Mouse (Mus musculus): Measurements from ENCODE around the gene Igf1r. TPM values are rescaled to one million over a fixed set of nuclear protein-coding genes. Genes with fewer than 3 reads are reported as not detected.

Igf1r gene
- total RNA-seq, 4 experiments from 2014 or later: 7.5 to 9.4 (median 8.0) TPM

GRCm38 (mm10) chr7:68154588-68154987, 202.0 kb downstream of the Igf1r start:
- no peak for DNase-seq (ENCODE audit: low spot score in 2 of 2)

GRCm38 (mm10) chr7:68160094-68160791, 207.6 kb downstream of the Igf1r start:
- DNase-seq (ENCODE audit: low spot score in 2 of 2): no peak

DNA sequence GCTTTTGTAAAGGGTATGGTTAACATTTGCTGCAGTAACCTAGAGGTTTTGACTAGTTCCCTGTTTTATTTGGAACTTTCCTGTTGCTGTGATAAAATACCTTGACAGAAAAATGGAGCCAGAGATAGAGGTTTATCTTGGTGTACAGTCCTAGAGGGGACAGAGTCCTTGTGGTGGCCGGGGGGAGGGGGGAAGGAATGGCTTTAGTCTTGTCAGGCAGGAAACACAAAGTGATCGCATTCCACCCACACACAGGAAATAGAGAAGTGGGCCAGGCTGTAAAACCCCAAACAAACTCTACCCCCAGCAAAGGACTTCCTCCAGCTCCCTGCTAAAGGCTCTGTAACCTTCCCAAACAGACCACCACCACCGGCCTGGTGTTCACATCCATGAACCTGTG, 211.4 kb downstream of the Igf1r start:
- DNase-seq (ENCODE audit: low spot score in 2 of 2): no peak

DNA sequence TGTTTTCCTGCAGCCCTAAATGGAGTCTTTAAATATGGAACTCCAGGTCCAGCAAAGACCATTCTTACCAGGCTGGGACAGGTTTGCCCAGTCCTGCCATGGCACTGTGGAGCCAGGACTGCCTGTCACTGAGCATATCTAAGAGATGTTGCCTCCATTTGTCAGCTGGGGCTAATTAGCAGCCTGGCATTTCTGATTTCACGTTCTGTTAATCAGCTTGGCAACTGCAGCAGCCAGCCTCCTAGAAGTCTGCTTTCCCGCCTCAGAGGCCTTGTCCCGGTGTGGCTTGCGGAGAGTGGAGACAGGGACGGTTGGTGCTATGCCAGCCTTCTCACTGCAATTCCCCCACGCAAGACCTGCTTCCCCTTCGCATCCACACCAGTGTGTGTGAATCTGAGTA, 220.1 kb downstream of the Igf1r start:
- DNase-seq (ENCODE audit: low spot score in 2 of 2): no peak

DNA sequence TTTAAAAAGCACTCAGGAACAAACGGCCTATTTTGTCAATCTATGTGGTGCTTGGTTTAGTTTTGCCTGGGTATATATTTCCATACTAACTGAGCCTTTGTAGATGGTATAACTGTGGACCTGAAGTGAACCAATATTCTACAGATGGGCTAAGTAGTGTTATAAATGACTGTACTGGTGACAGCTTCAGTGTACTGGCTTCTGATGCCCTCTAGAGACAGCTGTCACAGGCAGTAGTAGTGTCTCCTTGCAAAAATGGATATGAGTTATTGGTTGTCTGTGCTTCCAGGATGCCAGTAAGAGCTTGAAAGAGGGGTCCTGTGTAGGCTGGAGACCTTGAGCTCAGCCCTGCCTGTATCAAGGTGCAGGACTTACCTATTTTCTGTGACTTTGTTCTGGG, 227.0 kb downstream of the Igf1r start:
- no peak for DNase-seq (ENCODE audit: low spot score in 2 of 2)

DNA sequence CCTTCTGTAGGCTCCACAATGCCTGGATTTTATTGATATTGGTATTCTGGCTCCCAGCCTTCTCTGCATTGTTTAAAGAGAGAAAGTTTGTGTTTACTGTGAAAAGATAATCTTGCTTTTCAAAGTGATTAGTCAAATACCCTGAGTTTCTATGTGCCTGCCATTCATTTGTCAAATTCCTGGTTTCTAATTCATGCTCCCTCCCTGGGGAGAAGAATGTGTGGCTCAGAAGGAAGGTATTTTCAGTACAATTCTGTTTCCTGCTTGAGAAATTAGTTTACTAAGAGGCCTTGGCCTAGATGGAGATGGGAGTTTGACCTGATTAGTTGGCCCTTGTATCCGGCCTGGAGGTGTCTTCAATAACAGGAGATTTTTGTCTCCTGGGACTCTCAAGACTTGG, 228.5 kb downstream of the Igf1r start:
- DNase-seq (ENCODE audit: low spot score in 2 of 2): no peak

DNA sequence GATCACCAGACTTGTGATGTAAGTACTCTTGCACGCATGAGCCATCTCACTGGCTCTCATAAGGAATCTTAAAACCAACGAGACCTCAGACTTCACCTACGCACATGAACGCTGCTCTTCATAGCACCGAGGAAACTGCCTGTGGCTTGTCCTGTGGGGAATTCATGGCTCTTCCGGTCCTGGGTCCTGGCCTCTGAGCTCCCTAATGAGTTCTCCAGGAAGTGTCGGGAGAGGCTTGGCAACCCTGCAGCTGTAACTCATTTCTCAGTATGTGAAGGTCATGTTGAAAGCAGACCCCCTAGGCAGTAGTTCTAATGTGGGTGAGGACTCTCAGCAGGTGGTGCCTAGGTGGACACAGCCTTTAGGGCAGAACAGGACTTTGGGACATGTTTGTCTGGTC, 229.4 kb downstream of the Igf1r start:
- no peak for DNase-seq (ENCODE audit: low spot score in 2 of 2)

GRCm38 (mm10) chr7:68182773-68183172, 230.1 kb downstream of the Igf1r start:
- no peak for DNase-seq (ENCODE audit: low spot score in 2 of 2)

DNA sequence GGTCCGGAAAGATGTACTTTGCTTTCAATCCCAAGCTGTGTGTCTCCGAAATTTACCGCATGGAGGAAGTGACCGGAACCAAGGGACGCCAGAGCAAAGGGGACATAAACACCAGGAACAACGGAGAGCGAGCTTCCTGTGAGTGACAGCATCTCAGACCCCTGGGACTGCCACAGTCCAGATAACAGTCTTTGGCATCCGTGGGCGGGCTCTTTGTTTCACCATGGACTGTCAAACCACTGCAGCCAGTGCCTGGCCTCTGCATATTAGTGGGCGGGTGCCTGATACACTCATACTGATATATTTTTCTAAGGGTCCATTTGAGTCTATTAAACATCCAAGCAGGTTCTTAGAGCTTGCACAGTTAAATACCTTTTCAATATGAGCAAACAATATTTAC, 230.8 kb downstream of the Igf1r start:
- no peak for DNase-seq (ENCODE audit: low spot score in 2 of 2)

- no peak for DNase-seq (ENCODE audit: low spot score in 2 of 2)
These were observed 236.6 kb downstream of the Igf1r start for GRCm38 (mm10) chr7:68189211-68189610.

DNA sequence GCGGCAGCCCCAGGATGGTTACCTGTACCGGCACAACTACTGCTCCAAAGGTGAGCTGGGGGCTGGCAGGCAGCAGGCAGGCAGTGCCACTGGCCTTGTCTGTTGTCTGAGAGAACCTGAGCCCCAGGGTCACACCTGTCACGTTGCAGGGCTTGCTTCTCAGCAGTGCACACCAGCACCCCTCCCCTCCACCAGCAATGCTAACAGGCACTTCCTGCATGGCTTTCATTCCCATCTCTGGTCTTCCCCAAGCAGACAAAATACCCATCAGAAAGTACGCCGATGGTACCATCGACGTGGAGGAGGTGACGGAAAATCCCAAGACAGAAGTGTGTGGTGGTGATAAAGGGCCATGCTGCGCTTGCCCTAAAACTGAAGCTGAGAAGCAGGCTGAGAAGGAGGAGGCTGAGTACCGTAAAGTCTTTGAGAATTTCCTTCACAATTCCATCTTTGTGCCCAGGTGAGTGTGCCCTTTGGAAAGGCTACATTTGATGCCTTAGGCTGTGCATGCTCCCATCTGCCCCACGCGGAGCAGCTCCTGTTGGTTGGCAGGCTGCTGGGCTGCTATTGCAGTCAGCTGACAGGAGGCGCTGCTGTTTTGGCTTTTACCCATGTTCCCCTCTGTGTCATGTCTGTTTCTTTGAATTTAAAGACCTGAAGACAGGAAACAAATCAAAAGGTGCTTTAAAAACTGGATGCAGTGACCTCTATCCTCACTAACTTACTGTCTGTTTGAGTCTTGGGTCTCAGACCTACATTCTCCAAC, 237.2 kb downstream of the Igf1r start:
- DNase-seq (ENCODE audit: low spot score in 2 of 2): no peak

DNA sequence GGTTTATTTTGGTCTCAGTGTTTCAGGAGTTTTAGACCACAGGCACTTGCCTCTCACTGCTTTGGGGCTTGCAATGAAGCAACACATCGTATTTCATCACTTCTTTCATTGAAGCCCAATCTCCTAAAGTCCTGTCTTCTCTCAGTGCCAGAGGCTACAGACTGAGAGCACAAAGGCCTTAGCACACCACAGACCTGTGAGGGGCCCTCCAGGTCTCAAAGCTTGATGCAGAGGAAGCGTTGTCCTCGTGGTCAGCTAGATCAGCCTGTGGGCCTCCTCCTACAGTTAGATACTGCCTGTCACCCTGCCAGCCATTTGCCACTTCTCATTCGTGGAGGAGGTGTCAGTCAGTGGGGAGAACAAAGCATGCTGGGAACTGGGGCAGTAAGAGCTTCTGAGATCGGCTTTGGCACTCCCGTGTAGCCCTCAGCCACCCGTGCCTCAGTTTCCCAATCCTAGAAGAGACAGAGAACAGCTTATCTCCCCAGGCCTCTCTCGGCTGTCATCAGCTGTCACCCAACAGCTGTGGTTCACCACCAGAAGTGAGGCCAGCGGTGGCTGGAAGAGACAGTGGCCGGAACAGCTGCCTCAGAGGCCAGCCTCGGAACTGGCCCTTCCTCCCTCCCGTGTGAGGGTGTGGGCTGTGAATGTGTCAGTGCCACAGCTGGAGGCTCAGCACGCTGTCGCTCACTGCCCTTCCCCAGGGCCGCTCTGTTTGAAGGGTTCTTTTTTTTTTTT, 241.5 kb downstream of the Igf1r start:
- DNase-seq (ENCODE audit: low spot score in 2 of 2): no peak

DNA sequence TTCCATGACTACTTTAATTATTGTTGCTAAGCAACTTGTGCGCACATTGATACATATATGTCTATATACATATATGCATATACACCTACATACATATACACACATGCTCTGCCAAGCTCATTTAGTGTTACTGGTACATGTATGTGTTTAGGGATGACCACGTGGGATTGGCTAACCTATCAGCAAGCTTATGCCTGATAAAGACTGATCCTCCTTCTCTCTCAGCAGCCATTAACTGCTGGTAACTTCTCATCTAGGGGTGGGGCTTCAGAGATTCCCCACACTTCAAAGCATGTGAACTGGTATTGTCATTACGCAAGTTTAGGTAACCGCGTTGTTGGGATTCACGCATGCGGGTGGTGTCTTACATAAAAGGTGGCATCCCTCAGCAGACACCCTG, 247.0 kb downstream of the Igf1r start:
- no peak for DNase-seq (ENCODE audit: low spot score in 2 of 2)

DNA sequence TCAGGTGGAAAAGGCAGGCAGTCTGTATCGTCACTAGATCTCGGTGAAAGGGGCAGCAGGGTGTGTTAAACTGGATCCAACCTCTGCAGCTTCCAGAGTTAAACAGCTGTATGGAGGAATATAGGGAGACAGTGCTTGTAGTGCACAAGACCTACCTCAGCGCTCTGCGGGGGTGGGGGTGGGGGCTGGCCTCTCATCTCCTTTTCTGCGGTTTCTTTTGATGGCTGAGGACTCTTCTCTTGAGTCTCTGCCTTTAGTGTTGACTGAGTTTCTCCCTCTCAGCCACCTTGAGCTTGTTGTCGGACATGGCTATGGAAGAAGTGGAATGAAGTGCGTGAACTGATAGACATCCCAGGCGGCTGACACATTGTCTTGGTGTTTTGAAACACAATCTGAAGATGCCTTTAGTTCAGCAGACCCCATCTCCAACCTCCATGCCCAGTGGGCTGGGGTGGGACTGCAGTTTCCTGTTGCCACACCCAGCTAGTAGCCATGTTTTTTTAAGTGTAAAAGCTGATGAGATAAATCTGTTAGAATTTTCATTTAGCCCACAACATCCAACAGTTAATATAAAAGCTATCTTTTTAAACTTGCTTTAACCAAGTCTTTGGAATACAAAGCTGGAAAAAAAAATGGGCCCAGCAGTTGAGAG, 253.3 kb downstream of the Igf1r start:
- no peak for DNase-seq (ENCODE audit: low spot score in 2 of 2)

GRCm38 (mm10) chr7:68209039-68209438, 256.4 kb downstream of the Igf1r start:
- no peak for DNase-seq (ENCODE audit: low spot score in 2 of 2)

DNA sequence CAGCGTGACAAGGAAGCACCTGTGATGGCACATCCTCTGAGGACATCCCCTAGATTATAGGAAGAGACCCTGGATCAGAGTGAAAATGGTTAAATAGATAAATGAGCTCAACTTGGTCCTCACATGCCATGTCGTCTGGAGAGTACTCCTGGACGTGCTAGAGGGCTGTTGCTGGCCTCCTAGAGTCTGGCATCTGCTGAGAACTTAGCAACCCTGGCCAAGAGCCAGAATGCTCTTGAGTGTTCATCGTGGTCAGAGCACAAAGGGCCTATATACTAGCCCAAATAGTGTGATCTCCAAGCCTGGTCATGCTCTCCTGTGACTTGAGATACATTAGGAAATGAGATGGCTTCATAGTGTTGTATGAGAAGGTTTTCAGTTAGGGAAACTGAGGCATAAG, 257.8 kb downstream of the Igf1r start:
- DNase-seq (ENCODE audit: low spot score in 2 of 2): no peak

GRCm38 (mm10) chr7:68211883-68212282, 259.3 kb downstream of the Igf1r start:
- no peak for DNase-seq (ENCODE audit: low spot score in 2 of 2)

DNA sequence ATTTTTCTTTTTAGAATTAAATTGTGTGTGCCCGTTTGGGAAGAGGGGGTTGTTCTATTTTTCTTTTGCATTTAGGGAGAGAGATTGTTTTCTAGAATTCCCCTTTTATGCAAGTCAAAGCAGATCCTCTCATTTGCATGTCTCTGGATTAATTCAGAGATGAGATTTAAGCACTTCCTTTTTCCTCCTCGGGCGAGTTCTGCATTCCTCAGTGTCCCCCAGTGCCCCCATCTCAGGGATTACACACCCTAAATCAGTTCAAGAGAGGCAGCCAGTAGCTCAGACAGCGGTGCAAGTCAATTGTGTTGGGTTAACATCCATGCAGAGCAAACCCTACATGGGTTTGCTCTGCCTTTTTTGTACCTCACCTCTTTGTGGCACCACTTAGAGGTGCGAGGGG, 261.2 kb downstream of the Igf1r start:
- DNase-seq (ENCODE audit: low spot score in 2 of 2): no peak

DNA sequence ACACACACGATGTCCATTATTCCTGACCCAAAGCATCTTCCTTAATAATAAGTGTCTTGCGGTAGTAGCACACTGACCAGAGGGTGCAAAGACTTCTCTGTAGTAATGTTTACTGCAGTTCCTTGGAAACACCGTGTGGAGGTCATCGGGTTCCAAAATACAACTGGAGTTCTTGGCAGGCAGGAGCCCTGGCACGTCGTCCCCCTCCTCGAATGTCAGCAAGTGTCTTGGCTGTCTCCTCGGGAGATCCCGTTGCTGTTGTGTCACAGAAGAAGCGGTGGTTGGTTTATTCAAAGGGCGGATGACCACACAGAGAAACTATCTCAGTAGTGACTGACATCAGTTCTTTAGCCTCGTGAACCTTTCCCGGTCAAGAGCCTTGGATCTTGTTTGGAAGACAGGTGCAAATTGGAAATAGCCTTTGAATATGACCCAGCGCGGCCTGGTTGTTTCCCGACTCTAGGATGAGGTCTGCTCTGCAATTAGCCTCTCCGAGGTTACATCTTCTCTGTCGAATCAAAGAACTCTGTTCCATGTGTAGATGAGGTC, 263.0 kb downstream of the Igf1r start:
- DNase-seq (ENCODE audit: low spot score in 2 of 2): peak; percentile 92 to 94

- DNase-seq (ENCODE audit: low spot score in 2 of 2): no peak
These were observed 266.3 kb downstream of the Igf1r start for GRCm38 (mm10) chr7:68218879-68219278.

DNA sequence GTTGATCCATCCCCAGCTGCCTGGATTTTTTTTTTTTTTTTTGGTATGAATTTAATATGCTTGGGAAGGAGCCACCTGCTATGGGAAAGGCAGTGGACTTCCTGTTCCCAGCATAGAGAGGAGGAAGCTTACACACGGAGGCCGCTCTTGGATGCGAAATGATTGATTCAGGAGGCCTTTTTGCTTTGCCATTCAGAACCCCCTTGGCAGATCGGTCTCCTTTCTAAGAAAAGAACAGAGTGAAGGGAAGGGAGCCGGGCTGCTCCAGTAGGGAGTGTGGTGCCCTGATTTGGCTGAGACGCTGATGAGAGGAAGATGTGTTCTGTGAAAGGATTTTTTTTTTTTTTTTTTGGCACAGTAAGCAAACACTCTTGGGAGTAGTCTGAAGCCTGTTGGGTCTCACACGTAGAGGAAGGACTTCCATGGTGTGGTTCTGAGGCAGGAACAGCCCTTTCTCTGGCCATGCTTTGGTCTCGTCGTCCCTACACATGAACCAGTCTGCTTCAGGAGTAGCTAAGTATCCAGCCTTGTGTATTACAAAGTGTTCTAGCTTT, 269.1 kb downstream of the Igf1r start:
- no peak for DNase-seq (ENCODE audit: low spot score in 2 of 2)

Measured in gastrocnemius, adult 8-10 months (tissue).